Mouse (Mus musculus): ENCODE results near the gene Exosc5.

GRCm38 (mm10) chr7:25666381-25666780 lies 7.4 kb downstream of the Exosc5 start:
- no peak for TF ChIP-seq CTCF (IDR thresholded peaks at IDR 0.05; ENCODE audit: low read depth, low read length)
- TF ChIP-seq GATA1 (IDR thresholded peaks at IDR 0.05; ENCODE audit: borderline replicate concordance, low read length): no peak

Measured in G1E (cell line).